Mouse (Mus musculus): Measurements from ENCODE around the gene Tnfrsf17. TPM values are rescaled to one million over a fixed set of nuclear protein-coding genes. Genes with fewer than 3 reads are reported as not detected.

Tnfrsf17 gene
- not detected in 2 replicates for polyA plus RNA-seq (2015; fragmentation: Nextera tagmentation; extraction: Ambion mirVana)

DNA sequence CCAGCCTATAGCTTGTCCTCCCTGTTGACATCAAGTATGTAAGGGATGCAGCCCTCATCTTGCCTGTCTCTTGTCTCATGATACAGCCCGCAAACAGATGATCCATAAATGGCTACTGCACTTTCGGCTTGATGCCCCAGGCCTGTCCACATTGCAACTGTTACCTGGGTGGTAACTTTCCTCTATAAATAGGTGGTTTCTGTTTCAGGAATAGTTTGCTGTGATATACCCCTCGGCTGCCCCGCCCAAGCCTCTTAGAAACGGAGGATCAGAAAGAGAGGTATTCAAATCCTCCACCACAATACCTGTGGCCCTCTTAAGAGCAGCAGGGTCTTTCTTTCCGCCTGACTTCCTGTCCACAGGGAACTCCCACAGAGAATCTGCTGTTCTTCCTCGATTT lies at the start of gene Tnfrsf17:
TSS of gene Tnfrsf17 (plus strand) at position 301 of the 400 bp plus-strand sequence.
- Histone ChIP-seq H3K9me3 (ENCODE audit: control insufficient read depth) (no peaks in the 10 kb centered on the region), H3K27me3 (replicated peaks; ENCODE audit: control insufficient read depth, insufficient read depth, low read length) (no peaks in the 10 kb centered on the region), H3K27ac (ENCODE audit: low read depth, low read length) (no peak within 1 kb of the TSS), H3K4me1 (replicated peaks; ENCODE audit: control insufficient read depth, insufficient read depth, low read length) (no peaks in the 10 kb centered on the region), H3K4me2 (replicated peaks; ENCODE audit: low read depth) (no peak within 1 kb of the TSS), H3K36me3 (ENCODE audit: control insufficient read depth, insufficient read depth) (no peaks in the 10 kb centered on the region), H3K9ac (ENCODE audit: low read depth, low read length) (no peak within 1 kb of the TSS), H3K4me3 (ENCODE audit: low read depth, low read length) (no peak within 1 kb of the TSS)
- 78% methylated on average over 7 of the region's 7 CpGs for WGBS
- no peak for ATAC-seq
- no peak for TF ChIP-seq CTCF (IDR thresholded peaks at IDR 0.05; ENCODE audit: low read depth)

GRCm38 (mm10) chr16:11266556-11266955 lies 47.1 kb upstream of the Tnfrsf17 start:
- no peak overlapping the region for H3K4me2 ChIP-seq (replicated peaks; ENCODE audit: low read depth)
- no peak overlapping the region for H3K9ac ChIP-seq (ENCODE audit: low read depth, low read length)
- TF ChIP-seq CTCF (IDR thresholded peaks at IDR 0.05; ENCODE audit: low read depth): no peak
- H3K4me1 ChIP-seq (replicated peaks; ENCODE audit: control insufficient read depth, insufficient read depth, low read length): no peaks in the 10 kb centered on the region
- no peak overlapping the region for H3K27ac ChIP-seq (ENCODE audit: low read depth, low read length)
- ATAC-seq: peak; percentile 54
- H3K27me3 ChIP-seq (replicated peaks; ENCODE audit: control insufficient read depth, insufficient read depth, low read length): no peaks in the 10 kb centered on the region
- H3K4me3 ChIP-seq (ENCODE audit: low read depth, low read length): no peak overlapping the region
- H3K9me3 ChIP-seq (ENCODE audit: control insufficient read depth): no peaks in the 10 kb centered on the region
- WGBS: 88% methylated on average over 2 of the region's 2 CpGs
- H3K36me3 ChIP-seq (ENCODE audit: control insufficient read depth, insufficient read depth): no peaks in the 10 kb centered on the region

- Histone ChIP-seq H3K4me2 (replicated peaks; ENCODE audit: low read depth) (no peak overlapping the region), H3K27ac (ENCODE audit: low read depth, low read length) (no peak overlapping the region), H3K27me3 (replicated peaks; ENCODE audit: control insufficient read depth, insufficient read depth, low read length) (no peaks in the 10 kb centered on the region), H3K36me3 (ENCODE audit: control insufficient read depth, insufficient read depth) (no peaks in the 10 kb centered on the region), H3K9ac (ENCODE audit: low read depth, low read length) (no peak overlapping the region), H3K4me1 (replicated peaks; ENCODE audit: control insufficient read depth, insufficient read depth, low read length) (no peaks in the 10 kb centered on the region), H3K9me3 (ENCODE audit: control insufficient read depth) (no peaks in the 10 kb centered on the region), H3K4me3 (ENCODE audit: low read depth, low read length) (no peak overlapping the region)
- no peak for TF ChIP-seq CTCF (IDR thresholded peaks at IDR 0.05; ENCODE audit: low read depth)
- WGBS: 36% methylated on average over 6 of the region's 6 CpGs
- ATAC-seq: no peak
Measured at GRCm38 (mm10) chr16:11269808-11270207, 43.8 kb upstream of the Tnfrsf17 start.

- Histone ChIP-seq H3K36me3 (ENCODE audit: control insufficient read depth, insufficient read depth) (no peaks in the 10 kb centered on the region), H3K9me3 (ENCODE audit: control insufficient read depth) (no peaks in the 10 kb centered on the region), H3K4me2 (replicated peaks; ENCODE audit: low read depth) (no peak overlapping the region), H3K4me1 (replicated peaks; ENCODE audit: control insufficient read depth, insufficient read depth, low read length) (no peaks in the 10 kb centered on the region), H3K9ac (ENCODE audit: low read depth, low read length) (no peak overlapping the region), H3K27ac (ENCODE audit: low read depth, low read length) (no peak overlapping the region), H3K27me3 (replicated peaks; ENCODE audit: control insufficient read depth, insufficient read depth, low read length) (no peaks in the 10 kb centered on the region), H3K4me3 (ENCODE audit: low read depth, low read length) (no peak overlapping the region)
- no peak for TF ChIP-seq CTCF (IDR thresholded peaks at IDR 0.05; ENCODE audit: low read depth)
- WGBS: 88% methylated on average over 2 of the region's 2 CpGs
- ATAC-seq: no peak
Measured at GRCm38 (mm10) chr16:11270642-11271041, 43.0 kb upstream of the Tnfrsf17 start.

GRCm38 (mm10) chr16:11271073-11271472 lies 42.5 kb upstream of the Tnfrsf17 start:
- H3K4me1 ChIP-seq (replicated peaks; ENCODE audit: control insufficient read depth, insufficient read depth, low read length): no peaks in the 10 kb centered on the region
- TF ChIP-seq CTCF (IDR thresholded peaks at IDR 0.05; ENCODE audit: low read depth): no peak
- H3K4me3 ChIP-seq (ENCODE audit: low read depth, low read length): no peak overlapping the region
- no peak overlapping the region for H3K9ac ChIP-seq (ENCODE audit: low read depth, low read length)
- H3K36me3 ChIP-seq (ENCODE audit: control insufficient read depth, insufficient read depth): no peaks in the 10 kb centered on the region
- ATAC-seq: no peak
- no peak overlapping the region for H3K4me2 ChIP-seq (replicated peaks; ENCODE audit: low read depth)
- H3K27me3 ChIP-seq (replicated peaks; ENCODE audit: control insufficient read depth, insufficient read depth, low read length): no peaks in the 10 kb centered on the region
- no peaks in the 10 kb centered on the region for H3K9me3 ChIP-seq (ENCODE audit: control insufficient read depth)
- no peak overlapping the region for H3K27ac ChIP-seq (ENCODE audit: low read depth, low read length)

- WGBS: 73% methylated on average over 3 of the region's 3 CpGs
- Histone ChIP-seq H3K27ac (ENCODE audit: low read depth, low read length) (no peak overlapping the region), H3K4me2 (replicated peaks; ENCODE audit: low read depth) (no peak overlapping the region), H3K4me1 (replicated peaks; ENCODE audit: control insufficient read depth, insufficient read depth, low read length) (no peaks in the 10 kb centered on the region), H3K9me3 (ENCODE audit: control insufficient read depth) (no peaks in the 10 kb centered on the region), H3K27me3 (replicated peaks; ENCODE audit: control insufficient read depth, insufficient read depth, low read length) (no peaks in the 10 kb centered on the region), H3K36me3 (ENCODE audit: control insufficient read depth, insufficient read depth) (no peaks in the 10 kb centered on the region), H3K9ac (ENCODE audit: low read depth, low read length) (no peak overlapping the region), H3K4me3 (ENCODE audit: low read depth, low read length) (no peak overlapping the region)
- no peak for TF ChIP-seq CTCF (IDR thresholded peaks at IDR 0.05; ENCODE audit: low read depth)
- no peak for ATAC-seq
Measured at GRCm38 (mm10) chr16:11276888-11277287, 36.7 kb upstream of the Tnfrsf17 start.

- H3K27me3 ChIP-seq (replicated peaks; ENCODE audit: control insufficient read depth, insufficient read depth, low read length): no peaks in the 10 kb centered on the region
- H3K9me3 ChIP-seq (ENCODE audit: control insufficient read depth): no peaks in the 10 kb centered on the region
- H3K9ac ChIP-seq (ENCODE audit: low read depth, low read length): no peak overlapping the region
- H3K4me1 ChIP-seq (replicated peaks; ENCODE audit: control insufficient read depth, insufficient read depth, low read length): no peaks in the 10 kb centered on the region
- H3K27ac ChIP-seq (ENCODE audit: low read depth, low read length): no peak overlapping the region
- H3K4me3 ChIP-seq (ENCODE audit: low read depth, low read length): no peak overlapping the region
- no peak overlapping the region for H3K4me2 ChIP-seq (replicated peaks; ENCODE audit: low read depth)
- no peaks in the 10 kb centered on the region for H3K36me3 ChIP-seq (ENCODE audit: control insufficient read depth, insufficient read depth)
- 53% methylated on average over 6 of the region's 6 CpGs for WGBS
- ATAC-seq: no peak
- no peak for TF ChIP-seq CTCF (IDR thresholded peaks at IDR 0.05; ENCODE audit: low read depth)
Measured at GRCm38 (mm10) chr16:11278778-11279177, 34.8 kb upstream of the Tnfrsf17 start.
